Mouse (Mus musculus) lung, postnatal 0 days (tissue): Measurements from ENCODE around the gene Arrdc4.

ENCODE experiments used
- CTCF ChIP-seq: IDR thresholded peaks from 2 replicates; pipeline ENCODE4 v1.5.1; 2016; ENCODE audit warnings: antibody characterized with exemption, mild to moderate bottlenecking
- EP300 ChIP-seq: IDR thresholded peaks from 2 replicates; pipeline ENCODE4 v1.6.1; 2016; ENCODE audit warnings: antibody characterized with exemption, mild to moderate bottlenecking, control low read depth

DNA sequence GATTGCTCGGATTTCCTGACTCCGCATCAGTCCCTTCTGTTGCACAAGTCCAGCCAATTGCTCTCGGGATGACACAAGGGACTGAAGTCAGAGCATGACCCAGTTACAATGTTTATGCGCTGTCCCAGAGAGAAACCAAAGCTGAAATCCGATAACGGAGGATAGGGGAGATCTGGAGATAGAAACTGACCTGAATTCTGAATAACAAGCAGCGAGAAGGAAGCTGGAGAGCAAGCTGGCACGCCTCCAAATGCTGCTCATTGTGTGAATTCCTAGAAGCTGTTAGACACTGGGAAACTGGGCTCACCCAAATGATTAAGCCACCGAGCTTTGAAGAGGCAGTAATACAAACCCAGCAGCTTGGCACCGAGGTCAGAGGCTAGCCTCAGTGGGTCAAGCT, 31.5 kb downstream of the Arrdc4 start:
- TF ChIP-seq CTCF (no peak), EP300 (peak; percentile 80)
